In the genomic region with DNA sequence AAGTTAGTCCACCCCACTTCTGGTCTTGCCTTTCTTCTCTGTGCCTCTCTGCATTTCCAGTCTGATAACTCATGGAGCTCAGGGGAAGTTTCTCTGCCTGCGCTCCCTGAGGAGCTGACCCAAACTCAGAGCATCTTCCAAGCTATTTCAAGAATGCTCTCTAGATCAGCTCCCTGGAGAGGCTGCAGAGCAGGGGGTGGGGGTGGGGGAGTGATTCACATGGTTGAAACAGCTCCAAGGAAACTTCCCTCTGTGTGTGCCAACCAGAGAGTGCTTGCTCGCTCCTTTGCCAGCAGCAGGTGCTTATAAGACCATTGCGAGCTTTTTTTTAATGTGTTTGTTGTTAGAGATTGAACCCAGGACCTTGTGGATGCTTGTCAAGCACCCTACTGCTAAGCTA, we compare ENCODE assay signal across 9 mouse cellular contexts.
DNase-seq lines count a peak whose midpoint lies in the region; ATAC-seq and TF ChIP-seq lines count a peak whose summit lies in the region.
"Had no signal": no experiment of that assay in that cellular context is flagged by ENCODE, and none has a peak within 500 bp of the region (broad histone marks: within the 10 kb centered on the region; RNA-seq: fewer than 3 reads in every experiment).

No protein-coding gene starts in this region.

- DNase-seq in hindbrain, postnatal 0 days (ENCODE audit: low spot score) = peak; percentile 8
- no peak for DNase-seq in hindbrain, embryonic 11.5 days (ENCODE audit: low spot score)
- DNase-seq in Muller cell, postnatal 12 days (ENCODE audit: inconsistent ontology term) = peak; percentile 98
- peak; percentile 12 for DNase-seq in ZHBTc4 (ENCODE audit: low read depth, low spot score)
- DNase-seq in left cerebral cortex, postnatal 14 days (ENCODE audit: low spot score in 2 of 2) = peak; percentile 17 to 19
- no peak for DNase-seq in liver, embryonic 11.5 days (ENCODE audit: low spot score)

- no peak overlapping the region for H3K9ac ChIP-seq in hindbrain, postnatal 0 days (replicated peaks; ENCODE audit: low read length)
- no peak overlapping the region for H3K9ac ChIP-seq in hindbrain, embryonic 11.5 days (ENCODE audit: low read depth, low read length)
- H3K9ac ChIP-seq in liver, embryonic 11.5 days (ENCODE audit: low read depth, low read length) = no peak overlapping the region
- H3K9ac ChIP-seq: limb, embryonic 12.5 days; midbrain, embryonic 12.5 days had no signal

- H3K4me2 ChIP-seq in hindbrain, postnatal 0 days (ENCODE audit: low read depth, low read length) = no peak overlapping the region
- H3K4me2 ChIP-seq in hindbrain, embryonic 11.5 days (replicated peaks; ENCODE audit: low read depth, low read length) = no peak overlapping the region
- H3K4me2 ChIP-seq in liver, embryonic 11.5 days = no peak overlapping the region
- H3K4me2 ChIP-seq: limb, embryonic 12.5 days; midbrain, embryonic 12.5 days had no signal

- H3K4me3 ChIP-seq in hindbrain, postnatal 0 days (ENCODE audit: low read length) = no peak overlapping the region
- H3K4me3 ChIP-seq in hindbrain, embryonic 11.5 days (ENCODE audit: low read depth, low read length) = no peak overlapping the region
- H3K4me3 ChIP-seq in liver, embryonic 11.5 days (ENCODE audit: low read depth, low read length) = no peak overlapping the region
- H3K4me3 ChIP-seq: limb, embryonic 12.5 days; midbrain, embryonic 12.5 days had no signal

- H3K9me3 ChIP-seq in hindbrain, postnatal 0 days (ENCODE audit: low read length) = no peaks in the 10 kb centered on the region
- no peaks in the 10 kb centered on the region for H3K9me3 ChIP-seq in hindbrain, embryonic 11.5 days (ENCODE audit: control insufficient read depth, low read length)
- no peaks in the 10 kb centered on the region for H3K9me3 ChIP-seq in liver, embryonic 11.5 days (ENCODE audit: control insufficient read depth, low read length)
- H3K9me3 ChIP-seq: limb, embryonic 12.5 days; midbrain, embryonic 12.5 days had no signal

- H3K4me1 ChIP-seq in hindbrain, postnatal 0 days (ENCODE audit: insufficient read depth, low read length) = no peaks in the 10 kb centered on the region
- no peaks in the 10 kb centered on the region for H3K4me1 ChIP-seq in hindbrain, embryonic 11.5 days (replicated peaks; ENCODE audit: control insufficient read depth, insufficient read depth, low read length)
- no peaks in the 10 kb centered on the region for H3K4me1 ChIP-seq in liver, embryonic 11.5 days (replicated peaks; ENCODE audit: control insufficient read depth, insufficient read depth, low read length)
- H3K4me1 ChIP-seq: midbrain, embryonic 12.5 days had no signal

- TF ChIP-seq CTCF in hindbrain, postnatal 0 days (IDR thresholded peaks at IDR 0.05; ENCODE audit: low read depth) = no peak

- no peaks in the 10 kb centered on the region for H3K27me3 ChIP-seq in hindbrain, postnatal 0 days (ENCODE audit: insufficient read depth, low read length)
- no peaks in the 10 kb centered on the region for H3K27me3 ChIP-seq in hindbrain, embryonic 11.5 days (ENCODE audit: control insufficient read depth, insufficient read depth, low read length)
- H3K27me3 ChIP-seq in liver, embryonic 11.5 days (replicated peaks; ENCODE audit: control insufficient read depth, insufficient read depth, low read length) = no peaks in the 10 kb centered on the region
- H3K27me3 ChIP-seq: limb, embryonic 12.5 days; midbrain, embryonic 12.5 days had no signal

- 30% methylated on average over 3 of the region's 3 CpGs for WGBS in hindbrain, postnatal 0 days
- 48% methylated on average over 3 of the region's 3 CpGs for WGBS in hindbrain, embryonic 11.5 days
- WGBS in liver, embryonic 11.5 days = 66% methylated on average over 3 of the region's 3 CpGs

- H3K36me3 ChIP-seq in hindbrain, postnatal 0 days (ENCODE audit: insufficient read depth, low read length) = no peaks in the 10 kb centered on the region
- H3K36me3 ChIP-seq in hindbrain, embryonic 11.5 days (ENCODE audit: control insufficient read depth, insufficient read depth, low read length) = no peaks in the 10 kb centered on the region
- H3K36me3 ChIP-seq in liver, embryonic 11.5 days (ENCODE audit: control insufficient read depth, insufficient read depth, low read length) = no peaks in the 10 kb centered on the region
- H3K36me3 ChIP-seq: limb, embryonic 12.5 days; midbrain, embryonic 12.5 days had no signal

- no peak for ATAC-seq in hindbrain, postnatal 0 days
- no peak for ATAC-seq in hindbrain, embryonic 11.5 days (ENCODE audit: low FRiP score)
- no peak for ATAC-seq in inflammation-experienced regulatory T-cells, adult 6 months
- ATAC-seq in liver, embryonic 11.5 days (replicated peaks; ENCODE audit: low FRiP score) = no peak

- intact Hi-C loops in left cerebral cortex, postnatal 14 days (cut with DNase I) = no loop called here

- no peak overlapping the region for H3K27ac ChIP-seq in hindbrain, postnatal 0 days
- no peak overlapping the region for H3K27ac ChIP-seq in hindbrain, embryonic 11.5 days (ENCODE audit: low read depth, low read length)
- H3K27ac ChIP-seq in liver, embryonic 11.5 days (ENCODE audit: low read depth, low read length) = no peak overlapping the region
- H3K27ac ChIP-seq: limb, embryonic 12.5 days; midbrain, embryonic 12.5 days had no signal

Comparison
In these comparisons a context has a peak if more than half of its experiments do, and no peak if none do; other contexts are left out.
1. DNase-seq: peak in hindbrain, postnatal 0 days (single experiment), Muller cell, postnatal 12 days (single experiment), ZHBTc4 (single experiment) and left cerebral cortex, postnatal 14 days (2 of 2); none in hindbrain, embryonic 11.5 days (single experiment) and liver, embryonic 11.5 days (single experiment).